Mouse (Mus musculus): ENCODE measurements around the gene Abl1. TPM values are rescaled to one million over a fixed set of nuclear protein-coding genes. Genes with fewer than 3 reads are reported as not detected.

Gene Abl1
- polyA plus RNA-seq, 1 experiment from 2014 or later: 53.2 TPM

- Histone ChIP-seq H3K4me2 (no peak overlapping the region), H3K9me3 (no peaks in the 10 kb centered on the region), H3K27ac (no peak overlapping the region), H3K4me1 (no peaks in the 10 kb centered on the region), H3K36me3 (peaks cover 37% of the 10 kb centered on the region), H3K9ac (no peak overlapping the region), H3K27me3 (no peaks in the 10 kb centered on the region), H3K4me3 (no peak overlapping the region)
- ATAC-seq (ENCODE audit: insufficient number of reproducible peaks, insufficient read depth, low FRiP score, low TSS enrichment, low read depth): no peak
Measured at GRCm38 (mm10) chr2:31698209-31698608, 10.0 kb downstream of the Abl1 start.

GRCm38 (mm10) chr2:31700545-31701446, 12.6 kb downstream of the Abl1 start:
- Histone ChIP-seq H3K27me3 (no peaks in the 10 kb centered on the region), H3K4me3 (no peak overlapping the region), H3K4me1 (no peaks in the 10 kb centered on the region), H3K9ac (no peak overlapping the region), H3K36me3 (peaks cover 29% of the 10 kb centered on the region), H3K9me3 (no peaks in the 10 kb centered on the region), H3K27ac (no peak overlapping the region), H3K4me2 (no peak overlapping the region)
- 59% methylated on average over 7 of the region's 7 CpGs for WGBS
- no peak for ATAC-seq (ENCODE audit: insufficient number of reproducible peaks, insufficient read depth, low FRiP score, low TSS enrichment, low read depth)

DNA sequence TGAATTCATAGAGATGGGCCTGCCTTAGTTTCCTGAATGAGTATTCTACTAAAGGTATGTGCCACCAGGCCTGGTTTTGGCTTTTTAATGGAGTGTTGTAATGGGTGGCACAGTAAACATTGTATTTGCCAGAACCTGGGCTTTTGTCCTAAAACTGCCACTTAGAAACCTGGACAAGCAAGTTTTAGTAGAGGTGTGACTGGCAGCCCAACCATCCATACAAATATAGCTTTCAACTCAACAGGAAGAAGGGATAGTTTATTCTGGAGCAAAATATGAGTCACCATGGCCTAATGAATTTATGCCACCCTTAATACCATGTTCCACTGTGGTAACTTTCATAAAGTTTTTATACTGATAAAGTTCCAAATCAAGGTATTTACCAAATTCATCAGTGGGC, 15.1 kb downstream of the Abl1 start:
- H3K9me3 ChIP-seq: no peaks in the 10 kb centered on the region
- no peak overlapping the region for H3K27ac ChIP-seq
- no peak overlapping the region for H3K4me3 ChIP-seq
- peaks cover 23% of the 10 kb centered on the region for H3K36me3 ChIP-seq
- H3K4me2 ChIP-seq: no peak overlapping the region
- no peaks in the 10 kb centered on the region for H3K4me1 ChIP-seq
- H3K9ac ChIP-seq: no peak overlapping the region
- no peaks in the 10 kb centered on the region for H3K27me3 ChIP-seq
- ATAC-seq (ENCODE audit: insufficient number of reproducible peaks, insufficient read depth, low FRiP score, low TSS enrichment, low read depth): no peak

DNA sequence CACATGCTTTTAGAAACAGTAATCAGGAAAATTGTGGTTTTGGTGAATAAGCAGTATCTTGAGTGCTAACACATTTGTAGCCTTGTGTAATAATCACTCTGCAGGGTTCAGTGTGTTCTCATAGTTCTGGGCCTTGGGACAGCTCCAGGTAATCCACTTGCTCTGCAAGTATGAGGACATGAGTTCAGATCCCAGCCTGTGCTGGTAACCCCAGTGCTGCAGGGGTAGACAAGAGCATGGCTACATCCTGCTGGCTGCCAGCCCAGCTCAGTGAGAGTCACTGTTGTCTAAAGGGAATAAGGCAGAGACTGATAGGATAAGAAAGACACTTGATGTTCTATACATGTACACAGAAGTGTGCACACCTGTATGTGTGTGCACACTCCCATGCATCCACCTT, 17.7 kb downstream of the Abl1 start:
- H3K27ac ChIP-seq: no peak overlapping the region
- no peaks in the 10 kb centered on the region for H3K27me3 ChIP-seq
- no peak overlapping the region for H3K4me3 ChIP-seq
- H3K9me3 ChIP-seq: no peaks in the 10 kb centered on the region
- no peak for ATAC-seq (ENCODE audit: insufficient number of reproducible peaks, insufficient read depth, low FRiP score, low TSS enrichment, low read depth)
- H3K4me2 ChIP-seq: no peak overlapping the region
- H3K4me1 ChIP-seq: no peaks in the 10 kb centered on the region
- H3K9ac ChIP-seq: no peak overlapping the region
- H3K36me3 ChIP-seq: peaks cover 20% of the 10 kb centered on the region; the same call in 1 of the 2 replicates

DNA sequence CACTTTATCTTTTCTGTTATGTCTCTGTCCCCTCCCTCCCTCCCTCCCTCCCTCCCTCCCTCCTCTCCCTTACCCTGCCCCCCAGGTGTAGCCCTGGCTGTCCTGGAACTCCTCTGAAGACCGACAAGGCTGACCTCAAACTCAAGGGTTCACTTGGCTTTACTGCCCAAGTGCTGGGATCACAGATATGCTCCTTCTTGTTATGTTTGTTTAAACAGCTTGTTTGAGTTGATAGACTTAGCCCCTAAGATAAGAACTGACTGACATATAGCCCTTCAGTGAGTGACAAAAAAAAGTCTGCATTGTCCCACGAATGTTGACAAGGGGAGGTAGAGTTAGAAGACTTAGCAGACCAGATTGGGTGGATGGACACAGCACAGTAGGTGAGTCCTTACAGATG, 18.4 kb downstream of the Abl1 start:
- H3K4me2 ChIP-seq: no peak overlapping the region
- peaks cover 25% of the 10 kb centered on the region; the same call in 1 of the 2 replicates for H3K36me3 ChIP-seq
- H3K27me3 ChIP-seq: no peaks in the 10 kb centered on the region
- no peak overlapping the region for H3K27ac ChIP-seq
- H3K4me3 ChIP-seq: no peak overlapping the region
- 66% methylated on average over 2 of the region's 2 CpGs for WGBS
- no peaks in the 10 kb centered on the region for H3K9me3 ChIP-seq
- H3K4me1 ChIP-seq: no peaks in the 10 kb centered on the region
- ATAC-seq (ENCODE audit: insufficient number of reproducible peaks, insufficient read depth, low FRiP score, low TSS enrichment, low read depth): no peak
- H3K9ac ChIP-seq: no peak overlapping the region

- H3K9ac ChIP-seq: no peak overlapping the region
- ATAC-seq (ENCODE audit: insufficient number of reproducible peaks, insufficient read depth, low FRiP score, low TSS enrichment, low read depth): no peak
- 74% methylated on average over 2 of the region's 2 CpGs for WGBS
Measured at GRCm38 (mm10) chr2:31712716-31713115, 24.5 kb downstream of the Abl1 start.

GRCm38 (mm10) chr2:31713813-31714212, 25.6 kb downstream of the Abl1 start:
- Histone ChIP-seq H3K27ac (no peak overlapping the region), H3K27me3 (no peaks in the 10 kb centered on the region), H3K9me3 (no peaks in the 10 kb centered on the region), H3K4me1 (no peaks in the 10 kb centered on the region), H3K9ac (no peak overlapping the region), H3K4me2 (no peak overlapping the region), H3K36me3 (peaks cover 9% of the 10 kb centered on the region; the same call in 1 of the 2 replicates), H3K4me3 (no peak overlapping the region)
- no peak for ATAC-seq (ENCODE audit: insufficient number of reproducible peaks, insufficient read depth, low FRiP score, low TSS enrichment, low read depth)
- 79% methylated on average over 3 of the region's 3 CpGs for WGBS

More at GRCm38 (mm10) chr2:31712716-31713115, 24.5 kb downstream of the Abl1 start:
- no peaks in the 10 kb centered on the region for H3K9me3 ChIP-seq
- H3K27me3 ChIP-seq: no peaks in the 10 kb centered on the region
- no peaks in the 10 kb centered on the region for H3K4me1 ChIP-seq
- no peak overlapping the region for H3K4me2 ChIP-seq
- H3K36me3 ChIP-seq: peaks cover 14% of the 10 kb centered on the region; the same call in 1 of the 2 replicates
- no peak overlapping the region for H3K27ac ChIP-seq
- no peak overlapping the region for H3K4me3 ChIP-seq

- no peaks in the 10 kb centered on the region for H3K27me3 ChIP-seq
- ATAC-seq (ENCODE audit: insufficient number of reproducible peaks, insufficient read depth, low FRiP score, low TSS enrichment, low read depth): no peak
- 91% methylated on average over 4 of the region's 4 CpGs for WGBS
Measured at GRCm38 (mm10) chr2:31714780-31715179, 26.6 kb downstream of the Abl1 start.

GRCm38 (mm10) chr2:31715985-31716384, 27.8 kb downstream of the Abl1 start:
- peaks cover 9% of the 10 kb centered on the region; the same call in 1 of the 2 replicates for H3K36me3 ChIP-seq
- no peak for ATAC-seq (ENCODE audit: insufficient number of reproducible peaks, insufficient read depth, low FRiP score, low TSS enrichment, low read depth)
- no peaks in the 10 kb centered on the region for H3K9me3 ChIP-seq
- H3K4me2 ChIP-seq: no peak overlapping the region
- no peaks in the 10 kb centered on the region for H3K27me3 ChIP-seq
- 86% methylated on average over 7 of the region's 7 CpGs for WGBS
- H3K4me1 ChIP-seq: no peaks in the 10 kb centered on the region
- H3K27ac ChIP-seq: no peak overlapping the region
- H3K9ac ChIP-seq: no peak overlapping the region
- H3K4me3 ChIP-seq: no peak overlapping the region

More at GRCm38 (mm10) chr2:31714780-31715179, 26.6 kb downstream of the Abl1 start:
- Histone ChIP-seq H3K4me1 (no peaks in the 10 kb centered on the region), H3K9me3 (no peaks in the 10 kb centered on the region), H3K4me3 (no peak overlapping the region), H3K4me2 (no peak overlapping the region), H3K27ac (no peak overlapping the region), H3K9ac (no peak overlapping the region), H3K36me3 (peaks cover 9% of the 10 kb centered on the region; the same call in 1 of the 2 replicates)

GRCm38 (mm10) chr2:31719202-31719880, 31.2 kb downstream of the Abl1 start:
- Histone ChIP-seq H3K27ac (no peak overlapping the region), H3K9me3 (no peaks in the 10 kb centered on the region), H3K4me2 (no peak overlapping the region), H3K9ac (no peak overlapping the region), H3K36me3 (0 out of 2 replicates have a peak, but pooled peaks cover 4% of the 10 kb centered on the region), H3K4me3 (no peak overlapping the region), H3K4me1 (no peaks in the 10 kb centered on the region), H3K27me3 (no peaks in the 10 kb centered on the region)
- no peak for ATAC-seq (ENCODE audit: insufficient number of reproducible peaks, insufficient read depth, low FRiP score, low TSS enrichment, low read depth)
- WGBS: 83% methylated on average over 6 of the region's 6 CpGs

GRCm38 (mm10) chr2:31719944-31720343, 31.8 kb downstream of the Abl1 start:
- no peak overlapping the region for H3K9ac ChIP-seq
- no peaks in the 10 kb centered on the region for H3K9me3 ChIP-seq
- H3K4me1 ChIP-seq: no peaks in the 10 kb centered on the region
- no peak overlapping the region for H3K4me3 ChIP-seq
- H3K27me3 ChIP-seq: no peaks in the 10 kb centered on the region
- no peak overlapping the region for H3K4me2 ChIP-seq
- no peak for ATAC-seq (ENCODE audit: insufficient number of reproducible peaks, insufficient read depth, low FRiP score, low TSS enrichment, low read depth)
- H3K27ac ChIP-seq: no peak overlapping the region
- H3K36me3 ChIP-seq: 0 out of 2 replicates have a peak, but pooled peaks cover 2% of the 10 kb centered on the region
- WGBS: 62% methylated on average over 2 of the region's 2 CpGs

- Histone ChIP-seq H3K4me2 (no peak overlapping the region), H3K4me1 (no peaks in the 10 kb centered on the region), H3K27me3 (no peaks in the 10 kb centered on the region), H3K27ac (no peak overlapping the region), H3K4me3 (no peak overlapping the region), H3K36me3 (0 out of 2 replicates have a peak, but pooled peaks cover 5% of the 10 kb centered on the region), H3K9me3 (no peaks in the 10 kb centered on the region), H3K9ac (no peak overlapping the region)
- no peak for ATAC-seq (ENCODE audit: insufficient number of reproducible peaks, insufficient read depth, low FRiP score, low TSS enrichment, low read depth)
- WGBS: 61% methylated on average over 4 of the region's 4 CpGs
Measured at GRCm38 (mm10) chr2:31720783-31721182, 32.6 kb downstream of the Abl1 start.
